Mouse (Mus musculus) liver, embryonic 11.5 days (tissue): ENCODE data around the gene Sgsh. TPM values are rescaled to one million over a fixed set of nuclear protein-coding genes. Genes with fewer than 3 reads are reported as not detected.
"Not testable (repeated sequence)": the region's sequence is repeated elsewhere in the genome, so short reads cannot be mapped to it uniquely, and the experiment has no call there.

Source experiments
- ATAC-seq: fragments of 200-750 bp; cut with Nextera tagmentation; replicated peaks from 2 replicates; pipeline ENCODE4 v1.8.0; 2017; ENCODE audit warnings: moderate number of reproducible peaks, mild to moderate bottlenecking, moderate TSS enrichment, moderate library complexity; ENCODE audit not compliant: low FRiP score
- DNase-seq: peaks from one replicate; pipeline ENCODE4 v3.0.0-alpha.2; 2017; ENCODE audit warnings: low spot score
- H3K27ac ChIP-seq: fragments of 300-500 bp; sonication (generic); 2 replicates; pipeline ENCODE4 v1.5.1; 2014; ENCODE audit warnings: mild to moderate bottlenecking, low read depth, low read length, control low read depth
- H3K27me3 ChIP-seq: fragments of 300-500 bp; sonication (generic); replicated peaks from 2 replicates; pipeline ENCODE4 v1.6.1; 2014; ENCODE audit warnings: low read length, mixed read lengths; ENCODE audit not compliant: control insufficient read depth, insufficient read depth
- H3K36me3 ChIP-seq: fragments of 300-500 bp; sonication (generic); 2 replicates; pipeline ENCODE4 v1.6.1; 2014; ENCODE audit warnings: mild to moderate bottlenecking, low read length, moderate library complexity, mixed read lengths; ENCODE audit not compliant: control insufficient read depth, insufficient read depth
- H3K4me1 ChIP-seq: fragments of 300-500 bp; sonication (generic); replicated peaks from 2 replicates; pipeline ENCODE4 v1.6.1; 2014; ENCODE audit warnings: low read length, mixed read lengths; ENCODE audit not compliant: control insufficient read depth, insufficient read depth
- H3K4me2 ChIP-seq: fragments of 300-500 bp; sonication (generic); 2 replicates; pipeline ENCODE4 v1.6.1; 2014; ENCODE audit warnings: mild to moderate bottlenecking, control low read depth, moderate library complexity
- H3K4me3 ChIP-seq: fragments of 300-500 bp; sonication (generic); 2 replicates; pipeline ENCODE4 v1.5.1; 2014; ENCODE audit warnings: low read depth, low read length, control low read depth
- H3K9ac ChIP-seq: fragments of 300-500 bp; sonication (generic); 2 replicates; pipeline ENCODE4 v1.6.1; 2014; ENCODE audit warnings: low read depth, low read length, control low read depth
- H3K9me3 ChIP-seq: fragments of 300-500 bp; sonication (generic); 2 replicates; pipeline ENCODE4 v1.6.1; 2016; ENCODE audit warnings: low read length, inconsistent platforms, mixed read lengths; ENCODE audit not compliant: control insufficient read depth
- WGBS: fragments of 180-500 bp; shearing (Covaris S2); extraction: QIAGEN DNeasy Blood & Tissue Kit; methylation state at CpG from one replicate; pipeline ENCODE4 v1.1.7; 2014; 5-methylcytosine and 5-hydroxymethylcytosine counted together
- polyA plus RNA-seq: library from polyadenylated mRNA; unstranded; fragments of >200 nt; fragmentation: Nextera tagmentation; extraction: Ambion mirVana; gene quantifications from 2 replicates; pipeline ENCODE4 v1.2.1, GENCODE M21; 2014

Gene Sgsh
- polyA plus RNA-seq, 1 experiment from 2014 or later = 4.4 TPM

DNA sequence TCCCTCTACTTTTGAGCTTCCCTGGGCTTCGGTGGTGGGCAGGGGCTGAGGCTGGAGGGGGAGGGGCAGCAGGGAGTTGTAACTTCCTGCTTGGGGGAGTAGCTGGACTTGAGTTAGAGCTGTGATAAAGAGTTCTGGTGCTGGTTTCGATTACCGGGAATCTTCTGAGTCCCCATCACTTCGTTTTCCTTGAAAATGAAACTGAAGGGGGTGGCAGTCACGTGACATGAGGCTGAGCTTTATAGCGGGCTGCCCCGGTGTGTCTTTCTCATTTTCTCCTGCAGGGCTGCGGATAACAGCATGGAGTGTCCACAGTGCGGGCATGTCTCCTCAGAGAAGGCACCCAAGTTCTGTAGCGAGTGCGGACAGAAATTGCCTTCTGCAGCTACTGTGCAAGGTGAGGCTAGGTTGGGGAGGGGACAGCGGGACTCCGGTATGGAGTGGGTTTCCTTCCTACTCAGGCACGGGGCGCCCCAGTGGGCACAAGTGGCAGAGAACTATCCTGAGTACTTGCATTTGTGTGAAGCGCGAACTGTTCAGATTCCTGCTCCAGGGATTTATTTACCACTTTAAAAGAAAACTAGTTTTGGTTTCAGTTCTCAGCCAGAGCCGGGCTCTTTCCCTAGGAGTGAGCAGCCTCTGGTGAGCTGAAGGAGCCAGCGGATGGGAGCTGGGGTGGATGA lies 37.6 kb upstream of the Sgsh start, which contains the start of gene Rnf213:
Gene Rnf213, plus strand, starts transcription at position 301 of the 683 bp plus-strand sequence.
- peak within 1 kb of the TSS; percentile 73 for H3K27ac ChIP-seq
- no peaks in the 10 kb centered on the region for H3K9me3 ChIP-seq
- H3K27me3 ChIP-seq = peaks cover 5% of the 10 kb centered on the region
- peaks cover 29% of the 10 kb centered on the region for H3K4me1 ChIP-seq
- H3K9ac ChIP-seq = peak within 1 kb of the TSS; percentile 58
- 2% methylated on average over 19 of the region's 19 CpGs for WGBS
- peak; percentile 60; the same call in 1 of the 2 replicates for ATAC-seq
- peak within 1 kb of the TSS; percentile 75 for H3K4me3 ChIP-seq
- H3K4me2 ChIP-seq = peak within 1 kb of the TSS; percentile 99
- peak; percentile 75 for DNase-seq
- H3K36me3 ChIP-seq = no peaks in the 10 kb centered on the region; the same call in 1 of the 2 replicates

DNA sequence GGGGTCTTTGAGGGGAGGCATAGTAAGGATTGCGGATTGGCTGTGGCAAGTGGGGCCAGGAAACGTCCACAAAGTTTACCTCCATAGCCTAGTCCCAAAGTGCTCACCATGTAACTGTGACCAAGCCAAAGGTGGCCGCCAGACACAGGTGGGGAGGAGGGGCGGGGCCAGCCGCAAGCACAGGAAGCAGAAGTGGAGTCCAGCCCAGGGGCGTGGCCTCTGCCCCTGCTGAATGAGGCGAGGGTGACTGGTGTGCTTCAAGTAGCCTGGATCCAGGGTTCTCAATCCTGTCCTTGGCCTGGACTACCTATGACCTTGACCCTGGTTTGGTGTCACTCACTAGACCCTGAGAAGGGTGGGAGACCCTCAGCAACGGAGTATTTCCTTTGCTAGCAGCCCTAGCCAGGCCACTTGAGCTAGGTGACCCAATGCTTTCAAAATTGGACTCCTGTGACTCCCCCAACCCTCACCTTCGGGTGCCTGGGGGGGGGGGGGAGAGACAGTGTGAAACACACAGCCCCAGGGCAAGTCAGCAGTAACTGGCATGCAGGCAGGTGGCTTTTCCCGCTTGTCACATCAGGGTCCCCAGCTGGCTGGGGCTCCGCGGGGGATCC lies 36.8 kb upstream of the Sgsh start:
- H3K36me3 ChIP-seq = no peaks in the 10 kb centered on the region; the same call in 1 of the 2 replicates
- WGBS = 7% methylated on average over 11 of the region's 12 CpGs
- H3K4me2 ChIP-seq = peak overlapping the region; percentile 99
- peaks cover 5% of the 10 kb centered on the region for H3K27me3 ChIP-seq
- peak; percentile 73 for ATAC-seq
- no peaks in the 10 kb centered on the region for H3K9me3 ChIP-seq
- peak overlapping the region; percentile 75 for H3K4me3 ChIP-seq
- peak overlapping the region; percentile 73 for H3K27ac ChIP-seq
- H3K9ac ChIP-seq = peak overlapping the region; percentile 58
- H3K4me1 ChIP-seq = peaks cover 29% of the 10 kb centered on the region
- peak; percentile 68 for DNase-seq

DNA sequence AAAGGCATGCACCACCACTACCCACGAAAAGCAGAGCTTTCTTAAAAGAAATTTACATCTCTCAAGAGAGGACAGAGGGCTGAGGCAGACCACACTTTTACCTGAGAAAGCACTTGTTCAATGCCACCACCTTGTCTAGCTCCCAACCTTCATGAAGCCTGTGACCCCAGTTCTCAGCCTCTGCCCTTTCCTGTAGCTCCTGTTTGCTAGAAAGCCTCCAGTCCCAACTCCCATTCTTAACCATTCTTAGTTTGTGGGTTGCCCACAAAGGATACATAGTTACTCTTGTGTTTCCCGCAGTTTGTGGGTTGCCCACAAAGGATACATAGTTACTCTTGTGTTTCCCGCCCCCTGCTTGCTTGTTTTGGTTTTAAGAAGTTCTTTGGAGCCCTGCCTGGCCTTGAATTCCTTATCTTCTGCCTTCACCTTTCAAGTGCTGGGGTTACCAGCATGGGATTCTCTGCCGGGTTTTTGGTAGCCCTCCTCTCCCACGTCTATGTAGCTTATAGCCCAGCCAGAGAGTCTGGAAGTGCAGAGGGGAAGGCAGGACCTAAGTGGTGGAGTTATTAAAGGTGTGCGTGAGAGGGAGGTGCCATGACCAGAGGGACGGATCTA lies 36.2 kb upstream of the Sgsh start:
- Histone ChIP-seq H3K4me1 (peaks cover 29% of the 10 kb centered on the region), H3K9me3 (no peaks in the 10 kb centered on the region), H3K36me3 (no peaks in the 10 kb centered on the region), H3K4me2 (peak overlapping the region; percentile 99), H3K27ac (peak overlapping the region; percentile 73), H3K9ac (peak overlapping the region; percentile 58; the same call in 1 of the 2 replicates), H3K27me3 (peaks cover 5% of the 10 kb centered on the region), H3K4me3 (peak overlapping the region; percentile 75)
- ATAC-seq (peak; percentile 35), DNase-seq (peak; percentile 45)
- WGBS = 27% methylated on average over 7 of the region's 7 CpGs

DNA sequence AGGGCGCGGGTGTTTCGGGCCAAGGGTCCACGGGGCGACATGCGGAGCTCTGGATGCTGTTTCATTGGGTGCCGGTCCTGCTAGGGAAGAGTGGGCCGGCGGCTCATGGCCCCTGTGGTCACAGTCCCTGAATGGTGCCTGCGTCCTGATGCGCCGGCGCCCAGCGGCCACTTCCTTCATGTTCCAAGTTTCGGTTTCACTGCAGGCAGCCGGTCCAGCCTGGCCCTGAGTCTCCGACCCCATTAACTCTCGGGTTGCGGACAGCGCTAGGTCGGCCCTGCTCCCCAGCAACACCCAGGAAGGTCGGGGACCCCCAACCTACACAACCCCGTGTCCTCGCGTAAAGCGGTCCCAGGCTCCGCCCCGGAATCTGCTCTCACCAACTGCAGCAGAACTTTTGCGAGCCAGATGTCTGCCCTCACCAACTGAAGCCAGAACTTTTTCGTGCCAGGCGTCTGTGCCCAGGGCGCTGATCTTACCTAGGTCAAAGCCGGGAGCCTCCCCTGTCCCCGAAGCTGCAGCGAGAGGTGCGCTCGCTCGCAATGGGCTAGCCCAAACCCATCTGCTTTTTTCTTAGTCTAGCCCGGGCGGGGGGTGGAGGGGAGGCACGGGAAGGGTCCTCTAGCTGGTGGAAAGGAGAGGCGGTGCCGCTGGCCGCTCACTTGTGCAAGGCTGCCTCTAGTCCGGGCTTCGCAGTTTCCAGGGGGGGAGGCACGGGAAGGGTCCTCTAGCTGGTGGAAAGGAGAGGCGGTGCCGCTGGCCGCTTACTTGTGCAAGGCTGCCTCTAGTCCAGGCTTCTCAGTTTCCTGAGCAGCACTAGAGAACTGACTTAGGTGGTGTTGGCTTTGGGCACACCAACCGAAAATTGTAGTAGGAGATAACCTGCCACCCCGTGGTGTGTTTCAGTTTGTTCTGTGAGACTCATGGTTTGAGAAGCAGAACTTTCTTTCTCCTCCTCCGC lies 35.2 kb upstream of the Sgsh start:
- H3K4me2 ChIP-seq = peak overlapping the region; percentile 99
- peaks cover 5% of the 10 kb centered on the region for H3K27me3 ChIP-seq
- peak; percentile 77 for DNase-seq
- H3K4me3 ChIP-seq = peak overlapping the region; percentile 75
- peak overlapping the region; percentile 73 for H3K27ac ChIP-seq
- peaks cover 29% of the 10 kb centered on the region for H3K4me1 ChIP-seq
- no peaks in the 10 kb centered on the region for H3K9me3 ChIP-seq
- 2% methylated on average over 53 of the region's 53 CpGs for WGBS
- peak; percentile 24 for ATAC-seq
- H3K9ac ChIP-seq = peak overlapping the region; percentile 74
- no peaks in the 10 kb centered on the region for H3K36me3 ChIP-seq

DNA sequence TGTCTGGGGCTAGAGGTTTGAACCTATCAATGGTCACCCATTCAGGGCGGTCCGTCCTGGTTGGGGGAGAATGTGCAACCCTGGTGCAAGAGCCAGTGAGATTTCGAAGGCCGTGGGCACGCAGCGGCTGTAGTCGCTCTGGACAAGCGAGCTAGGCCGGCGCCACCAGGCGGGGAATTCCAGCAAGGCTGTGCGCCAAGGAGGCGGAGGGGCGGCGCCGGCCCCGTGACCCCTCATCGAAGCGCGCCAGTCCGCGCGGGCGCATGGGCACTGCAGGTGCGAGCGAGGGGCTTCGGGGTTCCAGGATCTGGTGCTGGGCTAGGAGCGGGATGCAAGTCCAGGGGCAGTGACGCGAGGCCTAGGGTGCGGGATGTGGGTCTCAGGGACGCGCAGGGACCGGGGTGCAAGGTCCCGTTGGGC lies 34.5 kb upstream of the Sgsh start:
- ATAC-seq = peak; percentile 6; the same call in 1 of the 2 replicates
- Histone ChIP-seq H3K27me3 (peaks cover 3% of the 10 kb centered on the region), H3K4me1 (peaks cover 29% of the 10 kb centered on the region), H3K9me3 (no peaks in the 10 kb centered on the region), H3K4me2 (peak overlapping the region; percentile 99), H3K4me3 (peak overlapping the region; percentile 75), H3K27ac (peak overlapping the region; percentile 73; the same call in 1 of the 2 replicates), H3K9ac (peak overlapping the region; percentile 74), H3K36me3 (no peaks in the 10 kb centered on the region)
- DNase-seq = peak; percentile 78
- 1% methylated on average over 35 of the region's 35 CpGs for WGBS

DNA sequence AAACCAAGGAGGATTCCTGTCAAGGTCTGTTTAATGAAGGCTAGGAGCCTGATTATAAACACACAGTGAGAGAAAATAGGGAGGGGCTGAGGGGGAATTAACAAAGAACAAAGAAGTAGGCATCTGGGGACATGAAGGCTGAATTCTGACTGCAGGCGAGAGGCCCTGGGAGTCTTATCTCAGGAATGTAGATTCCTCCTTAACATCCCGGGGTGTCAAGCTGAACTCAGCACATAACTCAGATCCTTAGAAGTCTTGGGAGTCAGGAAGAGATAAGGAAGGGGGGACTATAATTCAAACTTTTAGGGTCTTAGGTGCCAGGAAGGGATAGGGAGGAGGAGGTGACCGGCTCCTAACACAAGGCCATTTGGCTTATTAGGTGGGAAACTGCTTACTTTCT lies 31.9 kb upstream of the Sgsh start:
- H3K27ac ChIP-seq, H3K4me3 ChIP-seq, H3K27me3 ChIP-seq, H3K9ac ChIP-seq, H3K9me3 ChIP-seq, ATAC-seq, H3K36me3 ChIP-seq, DNase-seq, H3K4me2 ChIP-seq: not testable (repeated sequence)
- peaks cover 18% of the 10 kb centered on the region for H3K4me1 ChIP-seq
- WGBS = 10% methylated on average over 3 of the region's 3 CpGs

DNA sequence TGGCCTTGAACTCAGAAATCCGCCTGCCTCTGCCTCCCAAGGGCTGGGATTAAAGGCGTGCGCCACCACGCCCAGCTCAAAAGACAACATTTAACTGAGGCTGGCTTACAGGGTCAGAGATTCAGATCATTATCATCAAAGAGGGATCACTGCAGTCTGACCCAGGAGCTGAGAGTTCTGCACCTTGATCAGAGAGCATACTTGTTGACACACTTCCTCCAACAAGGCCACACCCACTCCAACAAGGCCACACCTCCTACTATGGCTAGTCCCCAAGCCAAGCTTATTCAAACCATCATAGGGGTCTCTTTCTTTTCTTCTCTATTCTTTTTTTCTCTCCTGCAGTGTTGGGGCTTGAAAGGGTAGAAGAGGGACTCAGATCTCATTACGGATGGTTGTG lies 31.0 kb upstream of the Sgsh start:
- H3K4me3 ChIP-seq = no peak overlapping the region
- no peak overlapping the region for H3K27ac ChIP-seq
- H3K9ac ChIP-seq = no peak overlapping the region
- no peak overlapping the region for H3K4me2 ChIP-seq
- H3K27me3 ChIP-seq = no peaks in the 10 kb centered on the region; the same call in 1 of the 2 replicates
- H3K9me3 ChIP-seq = no peaks in the 10 kb centered on the region
- ATAC-seq (no peak), DNase-seq (no peak)
- peaks cover 9% of the 10 kb centered on the region for H3K4me1 ChIP-seq
- WGBS = 91% methylated on average over 5 of the region's 5 CpGs
- H3K36me3 ChIP-seq = peaks cover 1% of the 10 kb centered on the region; the same call in 1 of the 2 replicates

DNA sequence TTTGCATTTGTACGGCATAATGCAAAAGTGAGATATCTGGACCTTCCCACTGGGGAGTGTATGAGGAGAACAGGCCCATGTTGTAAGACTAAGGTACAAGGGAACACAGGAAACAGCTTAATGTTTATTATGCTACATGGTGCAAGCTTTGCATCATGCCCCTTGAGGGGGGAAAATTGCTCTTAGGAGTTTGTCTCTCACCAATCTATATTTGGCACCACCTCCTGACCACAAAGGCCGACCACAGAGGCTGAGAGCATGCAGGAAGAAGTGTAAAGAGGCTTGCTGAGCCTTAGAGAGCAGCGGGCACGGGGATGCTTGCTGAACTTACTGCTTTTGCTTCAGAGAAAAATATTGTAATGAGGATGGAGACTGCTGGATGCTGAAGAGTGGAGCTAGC lies 29.6 kb upstream of the Sgsh start:
- H3K9me3 ChIP-seq = no peaks in the 10 kb centered on the region
- H3K36me3 ChIP-seq = peaks cover 2% of the 10 kb centered on the region; the same call in 1 of the 2 replicates
- no peak overlapping the region for H3K4me3 ChIP-seq
- no peak overlapping the region for H3K27ac ChIP-seq
- WGBS = 43% methylated on average over 4 of the region's 4 CpGs
- peaks cover 5% of the 10 kb centered on the region; the same call in 1 of the 2 replicates for H3K4me1 ChIP-seq
- no peaks in the 10 kb centered on the region for H3K27me3 ChIP-seq
- ATAC-seq (no peak), DNase-seq (no peak)
- H3K9ac ChIP-seq = no peak overlapping the region
- no peak overlapping the region for H3K4me2 ChIP-seq
